Mouse (Mus musculus) MEL (cell line): ENCODE results near the gene Esrp2. TPM values are rescaled to one million over a fixed set of nuclear protein-coding genes. Genes with fewer than 3 reads are reported as not detected.

Source experiments
- DNase-seq: peaks from one replicate; pipeline ENCODE4 v3.0.0; 2011; ENCODE audit warnings: low read depth, low spot score
- H3K27ac ChIP-seq: 2 replicates; pipeline ENCODE4 v1.5.1; 2012; ENCODE audit warnings: low read depth, mild to moderate bottlenecking, control low read depth, low read length, moderate library complexity; ENCODE audit not compliant: control insufficient read depth
- H3K27me3 ChIP-seq, 2 experiments: fragments of 150-350 bp in 1 of 2; sonication (generic) in 1 of 2; 2 replicates each; pipeline ENCODE4 v1.6.1; 2012; ENCODE audit warnings: low read length in 2 of 2, mild to moderate bottlenecking in 2 of 2, improper control_type of control experiment in 1 of 2, moderate library complexity in 1 of 2; ENCODE audit not compliant: insufficient read depth in 2 of 2, control insufficient read depth in 1 of 2
- H3K36me3 ChIP-seq, 2 experiments: 2 replicates each; pipeline ENCODE4 v1.6.1; 2012 to 2014; ENCODE audit warnings: low read length in 2 of 2, improper control_type of control experiment in 1 of 2, inconsistent platforms in 1 of 2, mild to moderate bottlenecking in 1 of 2; ENCODE audit not compliant: insufficient read depth in 2 of 2, control insufficient read depth in 1 of 2
- H3K4me1 ChIP-seq, 2 experiments: fragments of 150-350 bp in 1 of 2; sonication (generic) in 1 of 2; 2 replicates each; pipeline ENCODE4 v1.6.1; 2012; ENCODE audit warnings: low read length in 2 of 2, improper control_type of control experiment in 1 of 2, mild to moderate bottlenecking in 1 of 2; ENCODE audit not compliant: insufficient read depth in 2 of 2, control insufficient read depth in 1 of 2
- H3K4me3 ChIP-seq, 2 experiments: fragments of 150-350 bp in 1 of 2; sonication (generic) in 1 of 2; 2 replicates each; pipeline ENCODE4 v1.5.1; 2012; ENCODE audit warnings: low read depth in 2 of 2, low read length in 2 of 2, mild to moderate bottlenecking in 2 of 2, moderate library complexity in 2 of 2, control low read depth in 1 of 2, improper control_type of control experiment in 1 of 2; ENCODE audit not compliant: control insufficient read depth in 1 of 2, insufficient read depth in 1 of 2
- H3K79me2 ChIP-seq: 2 replicates; pipeline ENCODE4 v1.6.1; 2012; ENCODE audit warnings: mild to moderate bottlenecking, low read length, moderate library complexity; ENCODE audit not compliant: control insufficient read depth, poor library complexity, insufficient read depth
- H3K9ac ChIP-seq: 2 replicates; pipeline ENCODE4 v1.6.1; 2012; ENCODE audit warnings: low read depth, mild to moderate bottlenecking, control low read depth, low read length, moderate library complexity; ENCODE audit not compliant: control insufficient read depth, poor library complexity, severe bottlenecking
- H3K9me3 ChIP-seq: fragments of 150-350 bp; sonication (generic); replicated peaks from 2 replicates; pipeline ENCODE4 v1.6.1; 2012; ENCODE audit warnings: mild to moderate bottlenecking, low read length, improper control_type of control experiment, moderate library complexity; ENCODE audit not compliant: insufficient read depth
- CHD1 ChIP-seq: IDR thresholded peaks from 2 replicates; pipeline ENCODE4 v1.6.1; 2012; ENCODE audit warnings: low read depth, mild to moderate bottlenecking, inconsistent platforms, low read length, improper control_type of control experiment
- CHD2 ChIP-seq: IDR thresholded peaks from 2 replicates; pipeline ENCODE4 v1.6.1; 2011; ENCODE audit warnings: low read length, improper control_type of control experiment
- E2F4 ChIP-seq: IDR thresholded peaks from 2 replicates; pipeline ENCODE4 v1.6.1; 2011; ENCODE audit warnings: low read depth, low read length, improper control_type of control experiment, borderline replicate concordance
- ELF1 ChIP-seq: IDR thresholded peaks from 2 replicates; pipeline ENCODE4 v1.6.1; 2014; ENCODE audit warnings: low read depth, mild to moderate bottlenecking, inconsistent platforms, low read length, improper control_type of control experiment, moderate library complexity
- EP300 ChIP-seq, 2 experiments: IDR thresholded peaks; 2 replicates each; pipeline ENCODE4 v1.6.1; 2011; ENCODE audit warnings: improper control_type of control experiment in 2 of 2, low read length in 2 of 2, low read depth in 1 of 2, mild to moderate bottlenecking in 1 of 2
- ETS1 ChIP-seq: IDR thresholded peaks from 2 replicates; pipeline ENCODE4 v1.6.1; 2012; ENCODE audit warnings: low read depth, mild to moderate bottlenecking, inconsistent platforms, low read length, improper control_type of control experiment, moderate library complexity
- GATA1 ChIP-seq: IDR thresholded peaks from 2 replicates; pipeline ENCODE4 v1.6.1; 2011; ENCODE audit warnings: low read depth, low read length, improper control_type of control experiment
- HCFC1 ChIP-seq: IDR thresholded peaks from 2 replicates; pipeline ENCODE4 v1.6.1; 2012; ENCODE audit warnings: low read depth, mild to moderate bottlenecking, inconsistent platforms, low read length, improper control_type of control experiment, moderate library complexity
- KAT2A ChIP-seq: conservative IDR thresholded peaks from 2 replicates; pipeline ENCODE4 v1.6.1; 2012; ENCODE audit warnings: low read depth, low read length, improper control_type of control experiment, inconsistent platforms
- MAFK ChIP-seq: IDR thresholded peaks from 2 replicates; pipeline ENCODE4 v1.6.1; 2011; ENCODE audit warnings: low read depth, mild to moderate bottlenecking, low read length, improper control_type of control experiment, borderline replicate concordance
- MAX ChIP-seq: IDR thresholded peaks from 2 replicates; pipeline ENCODE4 v1.6.1; 2011; ENCODE audit warnings: low read length, improper control_type of control experiment
- MAZ ChIP-seq: IDR thresholded peaks from 2 replicates; pipeline ENCODE4 v1.6.1; 2012; ENCODE audit warnings: low read depth, mild to moderate bottlenecking, inconsistent platforms, low read length, improper control_type of control experiment
- MEF2A ChIP-seq: IDR thresholded peaks from 2 replicates; pipeline ENCODE4 v1.6.1; 2014; ENCODE audit warnings: low read depth, mild to moderate bottlenecking, inconsistent platforms, low read length, improper control_type of control experiment; ENCODE audit not compliant: poor library complexity, insufficient replicate concordance, severe bottlenecking; ENCODE audit errors: extremely low read depth
- MYB ChIP-seq: IDR thresholded peaks from 2 replicates; pipeline ENCODE4 v1.6.1; 2011; ENCODE audit warnings: mild to moderate bottlenecking, low read depth, low read length, improper control_type of control experiment
- NELFE ChIP-seq: IDR thresholded peaks from 2 replicates; pipeline ENCODE4 v1.6.1; 2011; ENCODE audit warnings: low read depth, low read length, improper control_type of control experiment
- NRF1 ChIP-seq: IDR thresholded peaks from 2 replicates; pipeline ENCODE4 v1.6.1; 2014; ENCODE audit warnings: low read depth, mild to moderate bottlenecking, inconsistent platforms, low read length, improper control_type of control experiment, moderate library complexity; ENCODE audit not compliant: poor library complexity, insufficient read depth, severe bottlenecking
- POLR2AphosphoS5 ChIP-seq: IDR thresholded peaks from 2 replicates; pipeline ENCODE4 v1.6.1; 2012; ENCODE audit warnings: low read depth, borderline replicate concordance, mild to moderate bottlenecking, inconsistent platforms, low read length, moderate library complexity, mixed read lengths
- SIN3A ChIP-seq: IDR thresholded peaks from 2 replicates; pipeline ENCODE4 v1.6.1; 2012; ENCODE audit warnings: low read length, improper control_type of control experiment, inconsistent platforms
- TBP ChIP-seq: IDR thresholded peaks from 2 replicates; pipeline ENCODE4 v1.8.0; 2011; ENCODE audit warnings: low read depth, low read length, improper control_type of control experiment
- TCF12 ChIP-seq: IDR thresholded peaks from 2 replicates; pipeline ENCODE4 v1.6.1; 2014; ENCODE audit warnings: low read depth, mild to moderate bottlenecking, inconsistent platforms, low read length, improper control_type of control experiment, moderate library complexity
- USF1 ChIP-seq: IDR thresholded peaks from 2 replicates; pipeline ENCODE4 v1.6.1; 2014; ENCODE audit warnings: low read depth, mild to moderate bottlenecking, inconsistent platforms, low read length, improper control_type of control experiment, moderate library complexity
- ZNF384 ChIP-seq: IDR thresholded peaks from 2 replicates; pipeline ENCODE4 v1.6.1; 2012; ENCODE audit warnings: low read depth, mild to moderate bottlenecking, inconsistent platforms, low read length, improper control_type of control experiment
- polyA plus RNA-seq, 2 experiments: library from polyadenylated mRNA; stranded (reverse) in 1 of 2; unstranded in 1 of 2; fragments of >175 nt in 1 of 2; fragments of >200 nt in 1 of 2; gene quantifications; 2 replicates each; pipeline versions ENCODE4 v1.2.1 to v1.2.4; 2012; ENCODE audit warnings: low replicate concordance in 2 of 2, low read depth in 1 of 2; ENCODE audit not compliant: insufficient read length in 2 of 2, insufficient read depth in 1 of 2, missing spikeins in 1 of 2
- total RNA-seq: library from RNA; depleted of rRNA; stranded (reverse); fragments of 300-350 nt; gene quantifications from 2 replicates; pipeline ENCODE4 v1.2.3, GENCODE M21; 2012

Gene Esrp2
- total and polyA plus RNA-seq, 3 experiments = 2.3 to 4.5 TPM; not detected in 1

DNA sequence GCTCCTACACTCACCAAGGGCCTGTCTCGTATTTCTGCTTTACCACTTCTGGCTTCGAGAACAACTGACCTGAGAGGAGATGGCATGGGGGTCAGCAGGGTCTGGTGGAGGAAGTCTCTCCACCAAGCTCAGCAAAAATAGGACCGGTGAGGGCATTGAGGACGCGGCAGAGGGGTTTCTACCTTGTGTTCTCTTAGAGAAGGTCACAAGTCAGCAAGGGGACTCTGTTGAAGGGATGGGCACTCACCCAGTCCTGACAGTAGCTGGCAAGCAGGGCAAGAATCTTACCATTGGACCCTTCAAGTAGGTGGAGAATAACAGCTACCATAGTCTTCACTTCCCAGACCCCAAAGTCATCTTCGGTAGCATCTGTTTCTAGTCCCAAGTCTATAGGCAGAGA lies 2.8 kb downstream of the Esrp2 start:
- no peaks in the 10 kb centered on the region; the same call in 1 of the 2 replicates for H3K79me2 ChIP-seq
- H3K36me3 ChIP-seq = peaks cover 1 to 19% of the 10 kb centered on the region in 2 experiments; a peak in 3 of 4 replicates
- TF ChIP-seq ELF1 (no peak), GATA1 (no peak), TCF12 (no peak), KAT2A (no peak), CHD2 (no peak), ETS1 (no peak), MYB (no peak), MEF2A (no peak), EP300 (IDR thresholded peaks at IDR 0.05; ENCODE audit: low read depth in 1 of 2, low read length in 2 of 2) (no peak), CHD1 (no peak), MAX (no peak), SIN3A (no peak), MAZ (no peak), TBP (no peak), E2F4 (no peak), NRF1 (no peak), NELFE (no peak), ZNF384 (no peak), USF1 (no peak)
- TF ChIP-seq, all 39 proteins: peak for 0
- no peak overlapping the region for H3K4me3 ChIP-seq
- DNase-seq = no peak
- H3K27ac ChIP-seq = no peak overlapping the region
- H3K9ac ChIP-seq = no peak overlapping the region
- H3K27me3 ChIP-seq = peaks cover 0 to 7% of the 10 kb centered on the region in 2 experiments; a peak in 2 of 4 replicates
- H3K9me3 ChIP-seq = no peaks in the 10 kb centered on the region
- H3K4me1 ChIP-seq = peaks cover 5 to 22% of the 10 kb centered on the region in 2 experiments

DNA sequence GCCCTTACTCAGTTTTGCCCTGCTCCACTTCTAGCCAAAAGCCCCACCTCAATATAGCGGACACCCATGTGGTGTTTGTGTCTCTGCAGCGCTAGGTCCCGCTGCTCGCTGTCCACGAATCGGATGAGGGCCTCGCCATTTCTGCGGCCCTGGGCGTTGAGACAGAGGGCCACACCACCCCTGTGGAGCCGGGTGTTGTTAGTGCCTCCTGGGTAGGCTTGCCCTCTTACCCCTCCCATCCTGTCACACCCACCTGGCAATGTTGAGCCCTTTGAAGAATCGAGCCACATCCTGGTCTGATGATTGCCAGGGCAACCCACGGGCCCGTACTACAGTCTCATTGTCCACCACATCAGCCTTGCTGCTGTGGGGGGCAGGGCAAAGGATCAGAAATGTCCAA lies 3.2 kb downstream of the Esrp2 start:
- Histone ChIP-seq H3K9me3 (no peaks in the 10 kb centered on the region), H3K9ac (no peak overlapping the region), H3K27me3 (peaks cover 0 to 7% of the 10 kb centered on the region in 2 experiments; a peak in 2 of 4 replicates)
- TF ChIP-seq MAX (no peak), POLR2AphosphoS5 (no peak), EP300 (IDR thresholded peaks at IDR 0.05; ENCODE audit: low read depth in 1 of 2, low read length in 2 of 2) (no peak), MAFK (no peak), TCF12 (no peak), HCFC1 (no peak), CHD2 (no peak), ZNF384 (no peak)
- TF ChIP-seq, all 39 proteins: peak for 0
- H3K4me3 ChIP-seq = no peak overlapping the region
- peaks cover 5 to 22% of the 10 kb centered on the region in 2 experiments for H3K4me1 ChIP-seq
- H3K27ac ChIP-seq = no peak overlapping the region
- no peaks in the 10 kb centered on the region; the same call in 1 of the 2 replicates for H3K79me2 ChIP-seq
- no peak for DNase-seq
- peaks cover 5 to 19% of the 10 kb centered on the region in 2 experiments for H3K36me3 ChIP-seq
